Mouse (Mus musculus) urinary bladder, postnatal 14 days (tissue): ENCODE results near the gene Rnf126.

Experiments used
- DNase-seq: peaks from one replicate; pipeline ENCODE4 v3.0.0; 2021; ENCODE audit warnings: low spot score

The Rnf126 gene

GRCm38 (mm10) chr10:79766508-79767325, at the start of gene Rnf126:
TSS of gene Rnf126 (minus strand) at chr10:79766952.
- peak; percentile 99 for DNase-seq

GRCm38 (mm10) chr10:79815671-79816494, 49.1 kb upstream of the Rnf126 start:
- DNase-seq = no peak

DNA sequence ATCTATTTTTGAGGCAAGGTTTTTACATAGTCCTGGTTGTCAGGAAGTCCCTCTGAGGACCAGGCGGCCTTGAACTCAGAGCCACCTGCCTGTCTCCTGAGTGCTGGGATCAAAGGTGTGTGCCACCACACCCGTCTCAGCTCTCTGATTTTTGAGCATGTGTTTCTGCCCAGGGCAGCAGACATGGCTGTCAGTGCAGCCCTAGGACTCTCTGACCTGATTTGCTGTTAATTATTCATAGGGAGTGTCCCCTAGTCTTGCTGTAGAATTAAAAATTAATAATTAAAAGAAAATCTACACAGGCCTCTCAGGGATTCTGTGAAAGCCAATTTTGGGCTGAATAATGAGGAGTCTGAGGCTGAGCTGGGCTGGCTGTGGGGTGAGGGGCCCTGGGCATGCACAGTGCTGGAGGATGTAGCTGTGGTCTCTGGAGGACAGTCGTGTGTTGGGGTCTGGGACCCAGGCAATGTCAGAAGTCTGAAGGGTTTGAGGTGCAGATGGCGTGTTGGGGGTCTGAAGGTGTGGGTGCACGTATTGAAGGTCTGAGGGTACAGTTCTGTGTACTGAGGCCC, 47.6 kb upstream of the Rnf126 start:
- no peak for DNase-seq

- peak; percentile 85 for DNase-seq
Measured at GRCm38 (mm10) chr10:79811736-79812637, 45.2 kb upstream of the Rnf126 start.

- no peak for DNase-seq
Measured at GRCm38 (mm10) chr10:79808728-79809127, 42.0 kb upstream of the Rnf126 start.

DNA sequence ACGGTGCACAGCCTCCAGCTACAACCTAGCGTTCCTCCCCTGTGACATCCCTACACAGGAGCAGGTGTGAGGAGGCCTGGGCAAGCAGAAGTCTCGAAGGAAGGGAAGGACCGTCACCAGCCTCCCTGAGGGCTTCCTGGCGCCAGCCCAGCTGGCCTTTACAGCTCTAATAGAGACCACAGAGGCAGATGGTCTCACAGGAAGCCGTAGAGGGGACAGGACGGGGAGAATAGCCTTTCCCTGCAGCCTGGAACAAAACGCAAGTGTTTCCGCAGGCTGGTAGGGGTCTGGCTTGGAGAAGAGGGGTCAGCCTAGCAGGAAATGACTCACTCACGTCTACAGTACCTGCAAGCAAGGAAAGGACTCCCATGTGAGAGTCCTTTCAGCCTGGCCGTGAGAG, 41.1 kb upstream of the Rnf126 start:
- DNase-seq = no peak

- no peak for DNase-seq
Measured at GRCm38 (mm10) chr10:79806972-79807371, 40.2 kb upstream of the Rnf126 start.

DNA sequence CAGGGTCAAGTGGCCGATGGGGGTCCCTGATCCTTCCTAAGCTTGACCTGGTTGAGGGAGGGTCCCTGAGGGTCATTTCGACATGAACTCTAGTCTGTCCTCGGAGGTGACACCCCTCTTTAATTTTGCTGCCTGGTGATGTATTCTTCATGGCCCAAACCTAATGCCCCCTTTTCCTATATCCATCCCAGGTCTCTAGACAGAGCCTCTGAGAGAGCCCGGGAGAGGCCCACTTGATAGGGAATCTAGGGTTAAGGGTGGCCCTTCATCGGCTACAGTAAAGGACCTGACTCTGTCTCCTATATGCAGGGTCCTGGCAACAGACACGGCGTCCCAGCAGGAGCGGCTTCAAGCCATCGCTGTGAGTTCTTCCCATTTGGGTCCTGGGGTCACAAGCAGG, 39.6 kb upstream of the Rnf126 start:
- no peak for DNase-seq

- DNase-seq = no peak
Measured at GRCm38 (mm10) chr10:79805636-79806035, 38.9 kb upstream of the Rnf126 start.

DNA sequence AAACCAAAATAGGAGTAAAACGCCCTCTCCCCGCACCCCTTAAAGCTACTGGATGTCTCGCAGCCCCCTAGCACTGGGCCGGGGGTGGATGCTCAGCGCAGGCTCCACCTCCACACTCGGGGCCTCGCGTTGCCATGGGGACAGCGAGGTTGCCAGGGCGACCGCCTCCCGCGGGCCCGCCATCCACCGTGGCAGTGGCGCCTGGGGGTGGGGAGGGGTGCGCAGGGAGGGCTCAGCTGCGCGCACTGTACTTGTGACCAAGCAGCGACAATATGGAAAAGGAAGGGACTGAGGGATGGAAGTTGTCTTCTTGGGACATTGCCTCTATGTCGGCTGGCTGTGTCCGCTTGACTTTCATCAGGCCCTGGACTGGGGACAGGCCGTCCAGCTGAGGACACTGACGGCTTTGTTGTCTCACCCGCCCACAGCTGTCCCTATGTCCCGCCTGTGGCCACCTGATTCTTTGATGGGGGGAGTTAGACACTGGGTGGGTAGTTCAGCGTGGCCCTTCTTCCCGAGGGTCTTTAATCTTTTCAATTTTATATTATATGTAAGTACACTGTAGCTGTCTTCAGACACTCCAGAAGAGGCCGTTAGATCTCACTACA, 37.1 kb upstream of the Rnf126 start:
- no peak for DNase-seq

- peak; percentile 66 for DNase-seq
Measured at GRCm38 (mm10) chr10:79802331-79802971, 35.7 kb upstream of the Rnf126 start.

- DNase-seq = no peak
Measured at GRCm38 (mm10) chr10:79801837-79802236, 35.1 kb upstream of the Rnf126 start.

GRCm38 (mm10) chr10:79800508-79800907, 33.8 kb upstream of the Rnf126 start:
- no peak for DNase-seq

DNA sequence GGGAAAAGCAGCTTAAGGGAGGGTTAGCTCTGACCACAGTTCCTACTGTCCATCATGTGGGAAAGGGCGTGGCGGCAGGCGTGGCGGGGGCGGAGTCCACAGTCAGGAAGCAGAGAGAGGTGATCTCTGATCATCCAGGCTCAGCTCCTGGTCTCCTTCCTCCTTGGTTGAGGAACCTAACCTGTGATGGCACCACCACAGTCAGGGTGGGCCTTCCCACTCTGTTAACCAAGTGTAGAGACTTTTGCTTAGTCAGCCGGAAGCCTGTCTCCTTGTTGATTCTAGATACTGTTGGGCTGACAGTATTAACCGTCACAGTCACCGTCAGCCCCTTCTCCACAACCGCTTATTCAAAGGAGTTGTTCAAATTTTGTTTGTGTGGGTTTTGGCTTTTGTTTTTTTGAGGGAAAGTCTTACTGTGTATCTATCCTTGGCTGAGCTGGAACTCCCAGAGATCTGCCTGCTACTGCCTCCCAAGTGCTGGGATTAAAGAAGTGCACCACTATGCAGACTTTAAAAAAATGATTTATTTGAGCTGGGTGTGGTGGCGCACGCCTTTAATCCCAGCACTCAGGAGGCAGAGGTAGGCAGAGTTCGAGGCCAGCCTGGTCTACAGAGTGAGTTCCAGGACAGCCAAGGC, 31.7 kb upstream of the Rnf126 start:
- no peak for DNase-seq

DNA sequence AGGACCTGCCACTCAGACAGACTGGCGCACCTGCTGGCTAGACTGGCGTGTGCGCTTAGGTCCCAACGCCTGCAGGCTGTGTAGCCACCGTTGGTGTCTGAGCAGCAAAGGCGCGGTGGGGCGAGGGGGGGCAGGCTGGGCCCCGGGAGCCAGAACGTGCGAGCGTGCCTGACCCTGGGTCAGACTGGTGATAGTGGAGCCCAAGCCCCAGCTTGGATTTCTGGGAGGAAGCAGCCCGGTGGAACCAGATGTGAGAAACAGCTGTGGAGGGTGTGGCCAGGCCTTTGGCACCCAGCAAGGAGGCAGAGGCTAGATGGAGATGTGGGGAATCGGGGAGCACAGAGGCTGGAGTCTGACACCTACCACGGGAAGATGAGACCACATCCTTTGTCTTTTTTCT, 30.6 kb upstream of the Rnf126 start:
- no peak for DNase-seq

DNA sequence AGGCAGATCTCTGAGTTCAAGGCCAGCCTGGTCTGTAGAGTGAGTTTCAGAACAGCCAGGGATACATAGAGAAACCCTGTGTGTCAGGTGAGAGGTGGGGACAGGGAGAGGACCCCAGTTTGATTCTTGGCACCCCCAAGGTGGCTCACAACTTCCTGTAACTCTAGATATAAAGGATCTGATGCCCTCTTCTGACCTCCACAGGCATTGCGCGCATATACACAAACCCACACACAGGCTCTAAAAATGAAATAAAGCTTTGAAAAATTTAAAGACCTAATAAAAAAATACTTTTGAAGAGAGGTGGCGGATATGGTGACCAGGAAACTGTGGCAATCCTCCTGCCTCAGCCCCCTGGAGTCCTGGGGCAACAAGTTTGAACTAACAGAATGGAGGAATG, 29.2 kb upstream of the Rnf126 start:
- no peak for DNase-seq

- peak; percentile 81 for DNase-seq
Measured at GRCm38 (mm10) chr10:79794491-79794931, 27.8 kb upstream of the Rnf126 start.

- no peak for DNase-seq
Measured at GRCm38 (mm10) chr10:79793738-79794490, 27.2 kb upstream of the Rnf126 start.

DNA sequence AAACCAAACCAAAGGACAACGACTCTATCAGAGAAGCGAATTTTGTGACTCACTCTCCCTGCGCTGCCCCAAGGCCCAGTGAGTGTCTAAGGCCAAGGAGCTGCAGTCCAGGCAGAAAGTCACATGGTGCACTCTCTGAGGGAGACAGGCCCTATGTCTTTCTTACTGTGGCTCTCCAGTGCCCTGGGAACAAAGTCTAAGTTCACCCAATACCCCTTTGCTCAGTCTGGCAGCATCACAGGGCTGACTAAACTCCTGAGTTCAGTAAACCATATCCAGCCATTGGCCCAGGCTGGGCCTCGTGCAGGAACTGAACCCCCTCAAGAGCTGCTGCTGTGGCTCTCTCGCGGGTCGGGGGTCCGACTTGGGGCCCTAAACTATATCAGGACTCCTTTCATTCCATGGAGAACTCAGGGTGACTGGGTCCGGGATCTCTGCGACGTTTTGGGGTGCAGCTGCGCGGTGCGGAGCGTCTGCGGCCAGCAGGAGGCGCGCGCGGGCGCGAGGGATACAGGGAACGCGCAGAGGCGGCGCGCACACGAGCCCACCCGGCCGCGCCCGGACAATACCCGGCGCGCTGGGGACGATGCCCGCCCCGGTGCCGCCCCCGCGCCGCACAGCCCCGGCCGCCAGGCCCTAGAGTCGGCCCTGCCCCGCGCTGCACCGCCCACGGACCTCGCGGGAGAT, 26.4 kb upstream of the Rnf126 start, which contains the start of gene Palm:
Gene Palm, plus strand, starts transcription at position 522 of the 687 bp plus-strand sequence.
- peak; percentile 78 for DNase-seq
